Mouse (Mus musculus): ENCODE measurements at regions not wholly inside any gene's neighbourhood (a gene's known extent, or its start where the extent isn't known, plus 50 kb on each side); places are given as distances from the start of the nearest gene placed in this dataset.

- H3K4me1 ChIP-seq (ENCODE audit: control insufficient read depth in 1 of 2, insufficient read depth in 2 of 2, low read length in 2 of 2), result no peaks in the 10 kb centered on the region
- H3K27me3 ChIP-seq (ENCODE audit: control insufficient read depth in 1 of 2, insufficient read depth in 2 of 2, low read length in 2 of 2), result no peaks in the 10 kb centered on the region
- H3K9ac ChIP-seq (ENCODE audit: control insufficient read depth, low read depth, low read length, poor library complexity, severe bottlenecking), result no peak overlapping the region
- H3K27ac ChIP-seq (ENCODE audit: control insufficient read depth, low read depth, low read length), result no peak overlapping the region
- no peaks in the 10 kb centered on the region for H3K9me3 ChIP-seq (replicated peaks; ENCODE audit: insufficient read depth, low read length)
- no peak for DNase-seq (ENCODE audit: low read depth, low spot score)
- TF ChIP-seq UBTF (IDR thresholded peaks at IDR 0.05; ENCODE audit: borderline replicate concordance, insufficient read depth, low read depth, low read length), result no peak
- H3K79me2 ChIP-seq (ENCODE audit: control insufficient read depth, insufficient read depth, low read length, poor library complexity), result no peaks in the 10 kb centered on the region
- H3K4me3 ChIP-seq (ENCODE audit: control insufficient read depth in 1 of 2, insufficient read depth in 1 of 2, low read depth in 2 of 2, low read length in 2 of 2), result no peak overlapping the region
- H3K36me3 ChIP-seq (ENCODE audit: control insufficient read depth in 1 of 2, insufficient read depth in 2 of 2, low read length in 2 of 2), result no peaks in the 10 kb centered on the region
These were observed 259.3 kb downstream of the Atp23 start for GRCm38 (mm10) chr10:126641792-126642289.

- Histone ChIP-seq H3K36me3 (ENCODE audit: control insufficient read depth in 1 of 2, insufficient read depth in 2 of 2, low read length in 2 of 2) (no peaks in the 10 kb centered on the region), H3K9me3 (replicated peaks; ENCODE audit: insufficient read depth, low read length) (no peaks in the 10 kb centered on the region), H3K27me3 (ENCODE audit: control insufficient read depth in 1 of 2, insufficient read depth in 2 of 2, low read length in 2 of 2) (no peaks in the 10 kb centered on the region; a peak in 1 of 4 replicates), H3K4me3 (ENCODE audit: control insufficient read depth in 1 of 2, insufficient read depth in 1 of 2, low read depth in 2 of 2, low read length in 2 of 2) (no peak overlapping the region), H3K27ac (ENCODE audit: control insufficient read depth, low read depth, low read length) (no peak overlapping the region), H3K9ac (ENCODE audit: control insufficient read depth, low read depth, low read length, poor library complexity, severe bottlenecking) (no peak overlapping the region), H3K79me2 (ENCODE audit: control insufficient read depth, insufficient read depth, low read length, poor library complexity) (no peaks in the 10 kb centered on the region), H3K4me1 (ENCODE audit: control insufficient read depth in 1 of 2, insufficient read depth in 2 of 2, low read length in 2 of 2) (no peaks in the 10 kb centered on the region)
- TF ChIP-seq EP300 (IDR thresholded peaks at IDR 0.05; ENCODE audit: low read depth in 1 of 2, low read length in 2 of 2) (no peak), BHLHE40 (IDR thresholded peaks at IDR 0.05; ENCODE audit: borderline replicate concordance, low read depth, low read length) (no peak), MAFK (IDR thresholded peaks at IDR 0.05; ENCODE audit: borderline replicate concordance, low read depth, low read length) (no peak), TAL1 (IDR thresholded peaks at IDR 0.05; ENCODE audit: low read length) (no peak), MEF2A (IDR thresholded peaks at IDR 0.05; ENCODE audit: extremely low read depth, insufficient replicate concordance, low read depth, low read length, poor library complexity, severe bottlenecking) (no peak), E2F4 (IDR thresholded peaks at IDR 0.05; ENCODE audit: borderline replicate concordance, low read depth, low read length) (no peak), NRF1 (IDR thresholded peaks at IDR 0.05; ENCODE audit: insufficient read depth, low read depth, low read length, poor library complexity, severe bottlenecking) (no peak), POLR2AphosphoS2 (IDR thresholded peaks at IDR 0.05; ENCODE audit: low read length) (no peak), POLR2A (IDR thresholded peaks at IDR 0.05; ENCODE audit: control insufficient read depth in 1 of 2, insufficient read depth in 1 of 2, low read depth in 1 of 2, low read length in 2 of 2, poor library complexity in 1 of 2) (no peak), USF1 (IDR thresholded peaks at IDR 0.05; ENCODE audit: low read depth, low read length) (no peak), CTCF (IDR thresholded peaks at IDR 0.05 in 2 of 3, conservative IDR thresholded peaks at IDR 0.05 in 1 of 3; ENCODE audit: control insufficient read depth in 1 of 3, insufficient read depth in 1 of 3, low read depth in 2 of 3, low read length in 3 of 3, poor library complexity in 1 of 3, severe bottlenecking in 1 of 3) (no peak), ETS1 (IDR thresholded peaks at IDR 0.05; ENCODE audit: low read depth, low read length) (no peak), TBP (IDR thresholded peaks at IDR 0.05; ENCODE audit: low read depth, low read length) (no peak), MAZ (IDR thresholded peaks at IDR 0.05; ENCODE audit: low read depth, low read length) (no peak), UBTF (IDR thresholded peaks at IDR 0.05; ENCODE audit: borderline replicate concordance, insufficient read depth, low read depth, low read length) (no peak)
- no peak for DNase-seq (ENCODE audit: low read depth, low spot score)
These were observed 266.4 kb downstream of the Atp23 start for GRCm38 (mm10) chr10:126634731-126635130.

Measured in MEL (cell line).